In genomic region chr5:72269204-72269603, GRCm38 (mm10) we compare ENCODE assay signal across 12 mouse cellular contexts.
"Had no signal": no experiment of that assay in that cellular context is flagged by ENCODE, and none has a peak within 500 bp of the region (broad histone marks: within the 10 kb centered on the region; RNA-seq: fewer than 3 reads in every experiment).

No protein-coding gene starts in this region.

- ATAC-seq: liver, embryonic 12.5 days had no signal

- H3K4me2 ChIP-seq: limb, embryonic 15.5 days; liver, embryonic 12.5 days; lung, embryonic 14.5 days; midbrain, embryonic 11.5 days; neural tube, embryonic 12.5 days had no signal

- H3K36me3 ChIP-seq: neural tube, embryonic 12.5 days had no signal

- H3K4me1 ChIP-seq: limb, embryonic 15.5 days; megakaryocyte, embryonic 14.5 days; neural tube, embryonic 12.5 days had no signal

- H3K9me3 ChIP-seq: limb, embryonic 15.5 days; liver, embryonic 12.5 days; megakaryocyte, embryonic 14.5 days; neural tube, embryonic 12.5 days had no signal

- H3K27ac ChIP-seq: kidney, postnatal 0 days; limb, embryonic 15.5 days; liver, embryonic 12.5 days; neural tube, embryonic 12.5 days had no signal

- H3K27me3 ChIP-seq: limb, embryonic 15.5 days; liver, embryonic 12.5 days; megakaryocyte, embryonic 14.5 days; neural tube, embryonic 12.5 days had no signal

- DNase-seq: layer of hippocampus, adult 9-11 months; layer of hippocampus, postnatal 36 days; lung, postnatal 4 days; right cerebral cortex, postnatal 4 days had no signal

- H3K9ac ChIP-seq: limb, embryonic 15.5 days; liver, embryonic 12.5 days; lung, embryonic 14.5 days; neural tube, embryonic 12.5 days had no signal

- H3K4me3 ChIP-seq: limb, embryonic 15.5 days; liver, embryonic 12.5 days; megakaryocyte, embryonic 14.5 days; myocyte; neural tube, embryonic 12.5 days had no signal
